Mouse (Mus musculus) liver, embryonic 13.5 days (tissue): ENCODE data around the gene Eprs. TPM values are rescaled to one million over a fixed set of nuclear protein-coding genes. Genes with fewer than 3 reads are reported as not detected.

ENCODE experiments used
- ATAC-seq: fragments of 200-750 bp; cut with Nextera tagmentation; 2 replicates; pipeline ENCODE4 v1.8.0; 2017; ENCODE audit warnings: low read depth, mild to moderate bottlenecking, moderate number of reproducible peaks, moderate library complexity
- DNase-seq: peaks from one replicate; pipeline ENCODE4 v3.0.0; 2022
- H3K27ac ChIP-seq: fragments of 300-500 bp; sonication (generic); 2 replicates; pipeline ENCODE4 v1.5.1; 2015; ENCODE audit warnings: moderate library complexity, mild to moderate bottlenecking, inconsistent platforms
- H3K27me3 ChIP-seq: fragments of 300-500 bp; sonication (generic); 2 replicates; pipeline ENCODE4 v1.6.1; 2015; ENCODE audit warnings: mild to moderate bottlenecking, inconsistent platforms
- H3K36me3 ChIP-seq: fragments of 300-500 bp; sonication (generic); 2 replicates; pipeline ENCODE4 v1.6.1; 2015; ENCODE audit warnings: mild to moderate bottlenecking, inconsistent platforms
- H3K4me1 ChIP-seq: fragments of 300-500 bp; sonication (generic); replicated peaks from 2 replicates; pipeline ENCODE4 v1.6.1; 2015; ENCODE audit warnings: inconsistent platforms
- H3K4me2 ChIP-seq: fragments of 300-500 bp; sonication (generic); 2 replicates; pipeline ENCODE4 v1.6.1; 2015; ENCODE audit warnings: inconsistent platforms, mild to moderate bottlenecking, moderate library complexity
- H3K4me3 ChIP-seq: fragments of 300-500 bp; sonication (generic); replicated peaks from 2 replicates; pipeline ENCODE4 v1.5.1; 2015; ENCODE audit warnings: mild to moderate bottlenecking, inconsistent platforms
- H3K9ac ChIP-seq: fragments of 300-500 bp; sonication (generic); 2 replicates; pipeline ENCODE4 v1.6.1; 2015; ENCODE audit warnings: mild to moderate bottlenecking, inconsistent platforms
- H3K9me3 ChIP-seq: fragments of 300-500 bp; sonication (generic); replicated peaks from 2 replicates; pipeline ENCODE4 v1.6.1; 2016; ENCODE audit warnings: inconsistent platforms
- WGBS: fragments of 180-500 bp; shearing (Covaris S2); methylation state at CpG from one replicate; pipeline ENCODE4 v1.1.7; 2015; ENCODE audit not compliant: insufficient replicate concordance; 5-methylcytosine and 5-hydroxymethylcytosine counted together
- polyA plus RNA-seq: library from polyadenylated mRNA; unstranded; fragments of >200 nt; fragmentation: Nextera tagmentation; extraction: Ambion mirVana; gene quantifications from 2 replicates; pipeline ENCODE4 v1.2.1, GENCODE M21; 2015

Eprs gene
- polyA plus RNA-seq, 1 experiment from 2014 or later = 113 TPM

DNA sequence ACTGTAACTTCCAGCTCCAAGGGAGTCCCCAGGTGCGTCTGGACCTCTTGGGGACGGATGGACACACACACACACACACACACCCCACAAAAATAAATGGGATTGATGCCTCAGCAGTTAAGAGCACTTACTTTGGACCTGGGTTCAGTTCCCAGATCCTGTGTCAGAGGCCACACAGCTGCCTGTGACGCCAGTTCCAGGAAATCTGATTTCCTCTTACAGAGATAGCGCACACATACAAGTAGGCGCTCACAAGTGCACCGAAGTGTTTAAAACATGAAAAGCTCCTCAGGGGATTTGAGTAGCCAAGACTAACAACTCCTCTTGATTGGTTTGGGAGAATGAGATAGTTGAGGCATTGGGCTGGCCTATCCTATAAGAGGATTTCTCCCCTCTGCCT lies 57.9 kb downstream of the Eprs start:
- Histone ChIP-seq H3K27ac (peak overlapping the region; percentile 62), H3K9me3 (no peaks in the 10 kb centered on the region), H3K4me2 (no peak overlapping the region), H3K4me1 (peaks cover 25% of the 10 kb centered on the region), H3K27me3 (no peaks in the 10 kb centered on the region), H3K9ac (peak overlapping the region; percentile 46; the same call in 1 of the 2 replicates), H3K4me3 (no peak overlapping the region), H3K36me3 (peaks cover 83% of the 10 kb centered on the region)
- DNase-seq (no peak), ATAC-seq (peak; percentile 66; the same call in 1 of the 2 replicates)
- WGBS = 61% methylated on average over 6 of the region's 6 CpGs

DNA sequence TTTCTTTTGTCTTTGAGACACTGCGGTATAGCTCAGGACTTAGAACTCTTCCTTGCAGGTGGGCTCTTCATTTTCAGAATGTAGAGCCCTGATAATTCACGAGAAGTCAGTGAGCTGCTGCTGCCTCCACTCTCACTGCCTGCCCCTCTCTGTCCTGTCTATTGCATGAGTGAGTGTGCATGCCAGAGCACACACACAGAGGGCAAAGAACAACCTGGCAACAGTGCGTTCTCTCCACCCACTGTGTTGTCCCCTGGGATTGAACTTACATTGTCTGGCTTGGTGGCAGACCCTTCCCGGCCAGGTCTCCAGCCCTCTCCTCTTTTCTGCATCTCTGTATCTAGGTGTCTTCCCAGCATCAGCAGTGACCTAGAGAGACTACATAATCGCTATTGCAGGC lies 63.7 kb downstream of the Eprs start:
- Histone ChIP-seq H3K9me3 (no peaks in the 10 kb centered on the region), H3K4me3 (no peak overlapping the region), H3K4me1 (peaks cover 4% of the 10 kb centered on the region), H3K27me3 (no peaks in the 10 kb centered on the region), H3K9ac (no peak overlapping the region), H3K36me3 (peaks cover 77% of the 10 kb centered on the region), H3K27ac (no peak overlapping the region), H3K4me2 (no peak overlapping the region)
- ATAC-seq (no peak), DNase-seq (no peak)
- 92% methylated on average over 5 of the region's 5 CpGs for WGBS

DNA sequence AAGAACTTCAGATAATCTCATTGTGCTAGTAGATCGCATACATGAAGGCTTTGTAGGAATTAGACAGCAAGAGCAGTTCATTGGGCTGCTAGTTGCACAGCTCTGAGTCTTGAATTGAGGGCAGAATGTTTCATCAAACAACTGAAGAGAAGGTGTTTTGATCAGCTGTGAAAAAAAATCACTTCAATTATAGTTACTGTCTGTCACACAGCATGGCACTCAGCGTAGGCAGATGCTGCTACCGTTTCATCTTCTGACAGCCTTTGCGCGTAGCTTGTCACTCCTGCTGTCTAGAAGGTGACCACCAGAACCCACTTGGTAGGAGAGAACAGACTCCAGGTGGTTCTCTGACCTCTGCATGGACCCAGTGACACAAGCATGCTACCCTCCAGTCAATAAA lies 67.6 kb downstream of the Eprs start:
- Histone ChIP-seq H3K4me2 (no peak overlapping the region), H3K9ac (no peak overlapping the region), H3K9me3 (no peaks in the 10 kb centered on the region), H3K4me1 (peaks cover 22% of the 10 kb centered on the region), H3K27me3 (no peaks in the 10 kb centered on the region), H3K27ac (no peak overlapping the region), H3K4me3 (no peak overlapping the region), H3K36me3 (peaks cover 46% of the 10 kb centered on the region)
- WGBS = 87% methylated on average over 5 of the region's 5 CpGs
- DNase-seq (no peak), ATAC-seq (no peak)

DNA sequence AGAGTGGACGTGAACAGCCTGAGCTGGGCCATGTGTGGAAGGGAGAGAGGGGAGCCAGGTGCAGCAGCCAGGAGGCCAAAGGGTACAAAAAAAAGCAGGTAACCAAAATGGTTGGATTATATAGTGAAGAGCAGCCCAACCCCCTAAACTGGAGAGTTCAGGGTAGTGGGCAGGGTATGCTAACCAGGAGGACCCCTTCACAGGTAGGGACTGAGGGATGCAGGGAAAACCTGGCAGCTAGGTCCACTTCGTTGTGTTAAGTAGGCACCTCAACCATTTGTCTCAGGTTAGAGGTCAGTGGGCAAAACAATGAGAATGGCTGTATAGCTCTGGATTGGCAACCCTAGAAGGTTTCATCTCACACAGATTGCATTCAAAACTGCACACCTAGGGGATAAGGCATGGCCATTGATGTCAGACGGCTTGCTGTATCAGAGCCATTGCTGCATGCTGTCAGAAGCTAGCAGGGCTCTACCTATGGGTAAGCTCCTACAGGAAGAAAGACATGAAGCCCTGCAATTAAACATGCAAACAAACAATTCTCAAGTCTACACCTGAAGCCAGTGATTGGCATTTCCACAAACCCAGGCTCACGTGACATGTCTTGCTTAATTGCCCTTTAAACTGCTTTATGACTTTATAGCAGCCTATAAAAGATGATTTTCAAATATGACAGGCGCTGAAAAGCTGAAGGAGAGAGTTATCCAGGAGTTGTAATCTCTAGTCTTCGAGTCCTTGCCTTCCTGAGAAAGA lies 68.6 kb downstream of the Eprs start:
- Histone ChIP-seq H3K4me1 (peaks cover 19% of the 10 kb centered on the region), H3K27me3 (0 out of 2 replicates have a peak, but pooled peaks cover 2% of the 10 kb centered on the region), H3K4me3 (no peak overlapping the region), H3K36me3 (peaks cover 36% of the 10 kb centered on the region), H3K4me2 (no peak overlapping the region), H3K9me3 (no peaks in the 10 kb centered on the region), H3K9ac (no peak overlapping the region), H3K27ac (peak overlapping the region; percentile 4; the same call in 1 of the 2 replicates)
- no peak for DNase-seq
- ATAC-seq = no peak
- 66% methylated on average over 6 of the region's 6 CpGs for WGBS

GRCm38 (mm10) chr1:185431998-185432317 lies 69.1 kb downstream of the Eprs start:
- H3K9ac ChIP-seq = no peak overlapping the region
- ATAC-seq (no peak), DNase-seq (no peak)
- no peak overlapping the region for H3K4me2 ChIP-seq
- 75% methylated on average over 13 of the region's 13 CpGs for WGBS
- no peak overlapping the region; the same call in 1 of the 2 replicates for H3K27ac ChIP-seq
- H3K9me3 ChIP-seq = no peaks in the 10 kb centered on the region
- peaks cover 19% of the 10 kb centered on the region for H3K4me1 ChIP-seq
- no peak overlapping the region for H3K4me3 ChIP-seq
- peaks cover 31% of the 10 kb centered on the region for H3K36me3 ChIP-seq
- H3K27me3 ChIP-seq = peaks cover 4% of the 10 kb centered on the region; the same call in 1 of the 2 replicates

- no peak overlapping the region for H3K9ac ChIP-seq
- H3K27me3 ChIP-seq = peaks cover 9% of the 10 kb centered on the region; the same call in 1 of the 2 replicates
- ATAC-seq (peak; percentile 82), DNase-seq (no peak)
- H3K27ac ChIP-seq = 0 out of 2 replicates have a peak overlapping the region, but pooled peaks have one; percentile 32
- peaks cover 21% of the 10 kb centered on the region for H3K36me3 ChIP-seq
- peaks cover 19% of the 10 kb centered on the region for H3K4me1 ChIP-seq
- no peak overlapping the region; the same call in 1 of the 2 replicates for H3K4me2 ChIP-seq
- WGBS = 17% methylated on average over 6 of the region's 6 CpGs
- no peak overlapping the region for H3K4me3 ChIP-seq
- H3K9me3 ChIP-seq = no peaks in the 10 kb centered on the region
Measured at GRCm38 (mm10) chr1:185433112-185433511, 70.3 kb downstream of the Eprs start.

GRCm38 (mm10) chr1:185438841-185439580 lies 76.2 kb downstream of the Eprs start:
- ATAC-seq (no peak), DNase-seq (no peak)
- Histone ChIP-seq H3K4me3 (no peak overlapping the region), H3K4me1 (no peaks in the 10 kb centered on the region), H3K9me3 (no peaks in the 10 kb centered on the region), H3K27ac (no peak overlapping the region), H3K27me3 (peaks cover 9% of the 10 kb centered on the region; the same call in 1 of the 2 replicates), H3K36me3 (no peaks in the 10 kb centered on the region), H3K4me2 (no peak overlapping the region), H3K9ac (no peak overlapping the region)
- 54% methylated on average over 9 of the region's 9 CpGs for WGBS

GRCm38 (mm10) chr1:185441703-185442472 lies 79.0 kb downstream of the Eprs start:
- Histone ChIP-seq H3K27me3 (peaks cover 6% of the 10 kb centered on the region; the same call in 1 of the 2 replicates), H3K9me3 (no peaks in the 10 kb centered on the region), H3K36me3 (no peaks in the 10 kb centered on the region), H3K4me2 (no peak overlapping the region), H3K9ac (no peak overlapping the region), H3K27ac (no peak overlapping the region), H3K4me3 (no peak overlapping the region), H3K4me1 (peaks cover 11% of the 10 kb centered on the region)
- WGBS = 76% methylated on average over 18 of the region's 18 CpGs
- DNase-seq (no peak), ATAC-seq (no peak)

DNA sequence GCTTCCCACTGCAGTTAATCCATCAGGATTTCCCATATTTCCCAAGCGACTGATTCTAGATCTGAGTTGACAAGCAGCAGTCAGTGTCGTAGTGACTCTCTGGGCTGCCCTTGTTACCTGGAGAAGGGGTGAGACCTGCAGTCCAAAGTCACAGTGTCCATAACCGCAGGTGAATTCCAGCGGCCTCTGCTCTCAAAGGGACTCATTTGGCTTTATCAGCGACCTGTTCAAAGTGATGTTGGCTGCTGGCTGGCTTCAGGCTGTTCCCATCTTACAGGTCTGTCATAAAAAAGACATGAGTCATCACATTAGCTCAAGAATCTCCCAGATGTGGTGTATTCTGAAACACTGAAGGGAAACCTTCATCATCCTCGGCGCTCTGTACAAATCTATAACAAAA lies 86.1 kb downstream of the Eprs start:
- peaks cover 63% of the 10 kb centered on the region for H3K4me1 ChIP-seq

DNA sequence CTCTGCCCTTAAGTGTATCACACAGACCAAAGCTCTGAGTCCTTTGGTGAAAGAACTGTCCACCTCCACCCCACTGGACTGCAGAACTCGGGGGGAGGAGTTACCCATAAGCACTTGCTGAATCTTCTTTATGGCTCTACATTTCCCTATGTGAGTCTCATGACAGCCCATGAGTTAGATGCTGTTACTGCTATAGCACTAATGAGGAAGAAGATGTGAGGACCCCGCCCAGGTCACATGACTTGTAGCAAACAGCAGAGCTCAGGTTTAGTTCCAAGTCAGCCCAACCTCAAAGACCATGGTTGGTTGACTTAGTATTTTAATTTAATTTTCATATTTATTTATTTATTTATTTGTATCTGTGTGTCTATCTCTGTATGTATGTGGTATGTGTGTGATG lies 86.9 kb downstream of the Eprs start:
- Histone ChIP-seq H3K4me1 (peaks cover 68% of the 10 kb centered on the region), H3K27ac (peak overlapping the region; percentile 98), H3K9ac (peak overlapping the region; percentile 31; the same call in 1 of the 2 replicates), H3K4me3 (no peak overlapping the region), H3K4me2 (no peak overlapping the region), H3K9me3 (no peaks in the 10 kb centered on the region), H3K36me3 (no peaks in the 10 kb centered on the region), H3K27me3 (peaks cover 4% of the 10 kb centered on the region; the same call in 1 of the 2 replicates)
- WGBS = 58% methylated on average over 2 of the region's 2 CpGs
- ATAC-seq (no peak), DNase-seq (no peak)

More for the DNA sequence above, 86.1 kb downstream of the Eprs start:
- DNase-seq (no peak), ATAC-seq (no peak)
- H3K36me3 ChIP-seq = no peaks in the 10 kb centered on the region
- H3K27me3 ChIP-seq = peaks cover 3% of the 10 kb centered on the region; the same call in 1 of the 2 replicates
- no peak overlapping the region for H3K4me3 ChIP-seq
- H3K9ac ChIP-seq = no peak overlapping the region
- no peak overlapping the region for H3K4me2 ChIP-seq
- WGBS = 76% methylated on average over 7 of the region's 7 CpGs
- H3K9me3 ChIP-seq = no peaks in the 10 kb centered on the region
- H3K27ac ChIP-seq = peak overlapping the region; percentile 98

DNA sequence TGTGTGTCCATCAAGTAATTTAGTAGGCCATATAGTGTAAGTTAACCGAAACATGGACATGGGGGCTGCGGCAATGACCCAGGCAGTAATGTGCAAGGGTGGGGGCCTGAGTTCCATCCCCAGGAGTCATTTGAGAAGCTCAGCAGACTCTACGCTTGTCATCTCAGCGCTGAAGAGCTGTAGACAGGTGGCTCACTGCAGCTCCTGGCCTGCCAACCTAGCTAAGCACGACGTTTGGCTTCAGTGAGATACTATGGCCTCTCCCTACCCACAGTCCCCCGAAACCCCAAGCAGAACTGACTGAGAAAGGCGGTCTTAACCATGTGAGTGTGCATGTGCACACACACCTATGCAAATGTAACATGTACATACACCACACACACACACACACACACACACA lies 88.2 kb downstream of the Eprs start:
- H3K4me1 ChIP-seq = peaks cover 61% of the 10 kb centered on the region
- 65% methylated on average over 8 of the region's 8 CpGs for WGBS
- H3K4me3 ChIP-seq = no peak overlapping the region
- DNase-seq = no peak
- H3K27me3 ChIP-seq = peaks cover 11% of the 10 kb centered on the region
- H3K27ac ChIP-seq = peak overlapping the region; percentile 98
- peak overlapping the region; percentile 72 for H3K9ac ChIP-seq
- H3K9me3 ChIP-seq = no peaks in the 10 kb centered on the region
- no peaks in the 10 kb centered on the region for H3K36me3 ChIP-seq
- ATAC-seq = no peak
- H3K4me2 ChIP-seq = peak overlapping the region; percentile 17
